Mouse (Mus musculus) MEL (cell line): ENCODE results near the gene Msl2. TPM values are rescaled to one million over a fixed set of nuclear protein-coding genes. Genes with fewer than 3 reads are reported as not detected.

Experiments
- DNase-seq: peaks from one replicate; pipeline ENCODE4 v3.0.0; 2011; ENCODE audit warnings: low read depth, low spot score
- H3K27ac ChIP-seq: 2 replicates; pipeline ENCODE4 v1.5.1; 2012; ENCODE audit warnings: low read depth, mild to moderate bottlenecking, control low read depth, low read length, moderate library complexity; ENCODE audit not compliant: control insufficient read depth
- H3K27me3 ChIP-seq, 2 experiments: fragments of 150-350 bp in 1 of 2; sonication (generic) in 1 of 2; 2 replicates each; pipeline ENCODE4 v1.6.1; 2012; ENCODE audit warnings: low read length in 2 of 2, mild to moderate bottlenecking in 2 of 2, improper control_type of control experiment in 1 of 2, moderate library complexity in 1 of 2; ENCODE audit not compliant: insufficient read depth in 2 of 2, control insufficient read depth in 1 of 2
- H3K36me3 ChIP-seq, 2 experiments: 2 replicates each; pipeline ENCODE4 v1.6.1; 2012 to 2014; ENCODE audit warnings: low read length in 2 of 2, improper control_type of control experiment in 1 of 2, inconsistent platforms in 1 of 2, mild to moderate bottlenecking in 1 of 2; ENCODE audit not compliant: insufficient read depth in 2 of 2, control insufficient read depth in 1 of 2
- H3K4me1 ChIP-seq, 2 experiments: fragments of 150-350 bp in 1 of 2; sonication (generic) in 1 of 2; 2 replicates each; pipeline ENCODE4 v1.6.1; 2012; ENCODE audit warnings: low read length in 2 of 2, improper control_type of control experiment in 1 of 2, mild to moderate bottlenecking in 1 of 2; ENCODE audit not compliant: insufficient read depth in 2 of 2, control insufficient read depth in 1 of 2
- H3K4me3 ChIP-seq, 2 experiments: fragments of 150-350 bp in 1 of 2; sonication (generic) in 1 of 2; 2 replicates each; pipeline ENCODE4 v1.5.1; 2012; ENCODE audit warnings: low read depth in 2 of 2, low read length in 2 of 2, mild to moderate bottlenecking in 2 of 2, moderate library complexity in 2 of 2, control low read depth in 1 of 2, improper control_type of control experiment in 1 of 2; ENCODE audit not compliant: control insufficient read depth in 1 of 2, insufficient read depth in 1 of 2
- H3K79me2 ChIP-seq: 2 replicates; pipeline ENCODE4 v1.6.1; 2012; ENCODE audit warnings: mild to moderate bottlenecking, low read length, moderate library complexity; ENCODE audit not compliant: control insufficient read depth, poor library complexity, insufficient read depth
- H3K9ac ChIP-seq: 2 replicates; pipeline ENCODE4 v1.6.1; 2012; ENCODE audit warnings: low read depth, mild to moderate bottlenecking, control low read depth, low read length, moderate library complexity; ENCODE audit not compliant: control insufficient read depth, poor library complexity, severe bottlenecking
- H3K9me3 ChIP-seq: fragments of 150-350 bp; sonication (generic); replicated peaks from 2 replicates; pipeline ENCODE4 v1.6.1; 2012; ENCODE audit warnings: mild to moderate bottlenecking, low read length, improper control_type of control experiment, moderate library complexity; ENCODE audit not compliant: insufficient read depth
- BHLHE40 ChIP-seq: IDR thresholded peaks from 2 replicates; pipeline ENCODE4 v1.6.1; 2012; ENCODE audit warnings: low read depth, mild to moderate bottlenecking, inconsistent platforms, low read length, improper control_type of control experiment, borderline replicate concordance
- EP300 ChIP-seq, 2 experiments: IDR thresholded peaks; 2 replicates each; pipeline ENCODE4 v1.6.1; 2011; ENCODE audit warnings: improper control_type of control experiment in 2 of 2, low read length in 2 of 2, low read depth in 1 of 2, mild to moderate bottlenecking in 1 of 2
- ETS1 ChIP-seq: IDR thresholded peaks from 2 replicates; pipeline ENCODE4 v1.6.1; 2012; ENCODE audit warnings: low read depth, mild to moderate bottlenecking, inconsistent platforms, low read length, improper control_type of control experiment, moderate library complexity
- GABPA ChIP-seq: IDR thresholded peaks from 2 replicates; pipeline ENCODE4 v1.6.1; 2012; ENCODE audit warnings: low read depth, mild to moderate bottlenecking, inconsistent platforms, low read length, improper control_type of control experiment, moderate library complexity
- GATA1 ChIP-seq: IDR thresholded peaks from 2 replicates; pipeline ENCODE4 v1.6.1; 2011; ENCODE audit warnings: low read depth, low read length, improper control_type of control experiment
- MAFK ChIP-seq: IDR thresholded peaks from 2 replicates; pipeline ENCODE4 v1.6.1; 2011; ENCODE audit warnings: low read depth, mild to moderate bottlenecking, low read length, improper control_type of control experiment, borderline replicate concordance
- MAX ChIP-seq: IDR thresholded peaks from 2 replicates; pipeline ENCODE4 v1.6.1; 2011; ENCODE audit warnings: low read length, improper control_type of control experiment
- MXI1 ChIP-seq: IDR thresholded peaks from 2 replicates; pipeline ENCODE4 v1.6.1; 2011; ENCODE audit warnings: mild to moderate bottlenecking, low read depth, low read length, improper control_type of control experiment
- MYB ChIP-seq: IDR thresholded peaks from 2 replicates; pipeline ENCODE4 v1.6.1; 2011; ENCODE audit warnings: mild to moderate bottlenecking, low read depth, low read length, improper control_type of control experiment
- MYC ChIP-seq: IDR thresholded peaks from 2 replicates; pipeline ENCODE4 v1.6.1; 2011; ENCODE audit warnings: low read depth, mild to moderate bottlenecking, low read length, improper control_type of control experiment, moderate library complexity
- POLR2AphosphoS2 ChIP-seq: IDR thresholded peaks from 2 replicates; pipeline ENCODE4 v1.6.1; 2011; ENCODE audit warnings: low read length, improper control_type of control experiment
- RAD21 ChIP-seq: IDR thresholded peaks from 2 replicates; pipeline ENCODE4 v1.6.1; 2011; ENCODE audit warnings: mild to moderate bottlenecking, low read depth, low read length, improper control_type of control experiment
- RCOR1 ChIP-seq: IDR thresholded peaks from 2 replicates; pipeline ENCODE4 v1.6.1; 2012; ENCODE audit warnings: low read depth, mild to moderate bottlenecking, inconsistent platforms, low read length, improper control_type of control experiment
- TBP ChIP-seq: IDR thresholded peaks from 2 replicates; pipeline ENCODE4 v1.8.0; 2011; ENCODE audit warnings: low read depth, low read length, improper control_type of control experiment
- UBTF ChIP-seq: IDR thresholded peaks from 2 replicates; pipeline ENCODE4 v1.6.1; 2012; ENCODE audit warnings: low read depth, mild to moderate bottlenecking, inconsistent platforms, low read length, improper control_type of control experiment, moderate library complexity, borderline replicate concordance; ENCODE audit not compliant: insufficient read depth
- USF2 ChIP-seq, 2 experiments: IDR thresholded peaks; 2 replicates each; pipeline ENCODE4 v1.6.1; 2011 to 2012; ENCODE audit warnings: improper control_type of control experiment in 2 of 2, low read length in 2 of 2, borderline replicate concordance in 1 of 2, inconsistent platforms in 1 of 2, low read depth in 1 of 2, mild to moderate bottlenecking in 1 of 2; ENCODE audit not compliant: insufficient read depth in 1 of 2
- ZMIZ1 ChIP-seq: IDR thresholded peaks from 2 replicates; pipeline ENCODE4 v1.6.1; 2012; ENCODE audit warnings: low read depth, mild to moderate bottlenecking, inconsistent platforms, low read length, improper control_type of control experiment, moderate library complexity
- ZNF384 ChIP-seq: IDR thresholded peaks from 2 replicates; pipeline ENCODE4 v1.6.1; 2012; ENCODE audit warnings: low read depth, mild to moderate bottlenecking, inconsistent platforms, low read length, improper control_type of control experiment
- polyA plus RNA-seq, 2 experiments: library from polyadenylated mRNA; stranded (reverse) in 1 of 2; unstranded in 1 of 2; fragments of >175 nt in 1 of 2; fragments of >200 nt in 1 of 2; gene quantifications; 2 replicates each; pipeline versions ENCODE4 v1.2.1 to v1.2.4; 2012; ENCODE audit warnings: low replicate concordance in 2 of 2, low read depth in 1 of 2; ENCODE audit not compliant: insufficient read length in 2 of 2, insufficient read depth in 1 of 2, missing spikeins in 1 of 2
- total RNA-seq: library from RNA; depleted of rRNA; stranded (reverse); fragments of 300-350 nt; gene quantifications from 2 replicates; pipeline ENCODE4 v1.2.3, GENCODE M21; 2012

The Msl2 gene
- total and polyA plus RNA-seq, 3 experiments, result 19.7 to 39.6 (median 29.6) TPM

GRCm38 (mm10) chr9:101037396-101037795 is 36.5 kb upstream of the Msl2 start:
- no peaks in the 10 kb centered on the region; a peak in 1 of 4 replicates for H3K27me3 ChIP-seq
- H3K9ac ChIP-seq, result no peak overlapping the region
- no peak overlapping the region for H3K27ac ChIP-seq
- H3K4me3 ChIP-seq, result no peak overlapping the region
- no peak for TF ChIP-seq MAX
- no peak for TF ChIP-seq GATA1
- TF ChIP-seq MAFK, result no peak
- TF ChIP-seq ZMIZ1, result no peak
- TF ChIP-seq USF2 (IDR thresholded peaks at IDR 0.05; ENCODE audit: borderline replicate concordance in 1 of 2, insufficient read depth in 1 of 2, low read depth in 1 of 2, low read length in 2 of 2), result no peak
- no peak for TF ChIP-seq RAD21
- no peak for TF ChIP-seq MYC
- TF ChIP-seq UBTF, result no peak
- no peak for TF ChIP-seq BHLHE40
- no peak for TF ChIP-seq TBP
- no peak for TF ChIP-seq ETS1
- no peak for TF ChIP-seq RCOR1
- TF ChIP-seq MXI1, result no peak
- no peaks in the 10 kb centered on the region; a peak in 1 of 4 replicates for H3K4me1 ChIP-seq
- H3K9me3 ChIP-seq, result no peaks in the 10 kb centered on the region
- no peak for DNase-seq
- H3K36me3 ChIP-seq, result no peaks in the 10 kb centered on the region
- H3K79me2 ChIP-seq, result peaks cover 2% of the 10 kb centered on the region; the same call in 1 of the 2 replicates

- no peak for DNase-seq
- Histone ChIP-seq H3K9ac (no peak overlapping the region), H3K27me3 (no peaks in the 10 kb centered on the region; a peak in 1 of 4 replicates), H3K4me3 (no peak overlapping the region), H3K79me2 (peaks cover 2% of the 10 kb centered on the region; the same call in 1 of the 2 replicates), H3K9me3 (no peaks in the 10 kb centered on the region), H3K27ac (no peak overlapping the region)
- TF ChIP-seq UBTF, result no peak
- TF ChIP-seq GABPA, result no peak
- no peak for TF ChIP-seq MXI1
- no peak for TF ChIP-seq POLR2AphosphoS2
- TF ChIP-seq ZNF384, result no peak
- TF ChIP-seq EP300 (IDR thresholded peaks at IDR 0.05; ENCODE audit: low read depth in 1 of 2, low read length in 2 of 2), result no peak
- TF ChIP-seq USF2 (IDR thresholded peaks at IDR 0.05; ENCODE audit: borderline replicate concordance in 1 of 2, insufficient read depth in 1 of 2, low read depth in 1 of 2, low read length in 2 of 2), result no peak
- no peak for TF ChIP-seq MYB
- TF ChIP-seq, all 39 proteins: peak for 0
- Histone ChIP-seq H3K36me3 (no peaks in the 10 kb centered on the region), H3K4me1 (no peaks in the 10 kb centered on the region)
These were observed 35.3 kb upstream of the Msl2 start for GRCm38 (mm10) chr9:101038634-101039033.
